Mouse (Mus musculus): ENCODE measurements around the gene Fam205a1. TPM values are rescaled to one million over a fixed set of nuclear protein-coding genes. Genes with fewer than 3 reads are reported as not detected.

Fam205a1 gene
- 0.03 and 0.07 TPM in 2 replicates for polyA plus RNA-seq (2021; fragmentation: Nextera tagmentation)
- long read RNA-seq, experiment 1: 0 reads
- long read RNA-seq, experiment 2: 0 reads

DNA sequence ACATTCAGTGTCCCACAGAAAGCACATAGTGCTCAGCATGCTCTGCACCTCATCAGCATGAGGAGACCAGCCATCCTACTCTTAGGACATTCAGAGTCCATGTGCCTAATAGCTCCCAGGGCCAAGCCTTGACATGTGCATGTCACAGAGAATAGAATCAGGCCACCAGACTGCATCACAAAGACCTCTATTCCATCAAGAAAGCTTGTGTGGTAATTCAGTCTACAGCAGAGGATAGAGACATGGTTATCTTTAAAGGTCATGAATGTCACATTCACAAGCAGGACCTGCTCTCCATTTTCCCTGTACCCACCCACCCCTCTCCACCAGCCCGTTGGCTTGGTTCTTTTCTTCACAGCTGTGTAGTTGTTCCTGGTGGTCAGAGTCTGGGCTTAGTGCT lies at the start of gene Fam205a1:
Gene Fam205a1 (minus strand): TSS at position 101 of the 400 bp plus-strand sequence.

DNA sequence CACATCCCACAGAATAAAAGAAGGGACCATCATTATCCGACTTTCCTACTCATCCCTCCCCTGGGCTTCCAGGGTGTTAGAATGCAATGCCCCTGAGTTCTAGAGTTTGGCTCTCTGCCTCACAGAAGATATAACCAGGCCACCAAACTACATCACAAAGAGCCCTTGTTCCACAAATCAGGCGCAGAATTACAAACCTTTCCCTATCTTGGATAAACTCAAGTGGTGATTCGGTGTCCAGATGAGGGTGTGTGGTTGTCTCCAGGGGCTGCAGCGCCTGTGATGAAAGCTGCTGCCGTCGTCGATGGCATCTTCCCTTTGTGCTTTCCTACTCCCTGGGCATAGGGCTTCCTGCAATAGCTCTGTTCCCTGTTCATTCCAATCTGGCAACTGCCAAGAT lies 20.4 kb upstream of the Fam205a1 start, which contains the start of gene Fam205c:
Gene Fam205c (minus strand): TSS at position 101 of the 400 bp plus-strand sequence.

GRCm38 (mm10) chr4:42856671-42857070 lies 3.0 kb upstream of the Fam205a1 start, which contains the start of gene Gm12394:
TSS of gene Gm12394 (minus strand) at chr4:42856771.

Other genes with a start within 250 kb of the Fam205a1 start
- not detected in 2 replicates for gene Gm10591, start 241.7 kb downstream of the Fam205a1 start, polyA plus RNA-seq (2021; fragmentation: Nextera tagmentation)
- gene Gm2564, start 224.2 kb downstream of the Fam205a1 start, polyA plus RNA-seq (2021; fragmentation: Nextera tagmentation): 1.4 and 4.2 TPM in 2 replicates
- 6.7 TPM in 1 of 2 replicates, not detected in the other for gene Ccl27b, start 198.6 kb downstream of the Fam205a1 start, polyA plus RNA-seq (2021; fragmentation: Nextera tagmentation)
- gene Il11ra2, start 192.0 kb downstream of the Fam205a1 start, polyA plus RNA-seq (2021; fragmentation: Nextera tagmentation): 0.28 and 0.69 TPM in 2 replicates
- gene 4930578G10Rik, start 118.3 kb downstream of the Fam205a1 start, polyA plus RNA-seq (2021; fragmentation: Nextera tagmentation): 0.29 and 0.47 TPM in 2 replicates
- 1.1 and 3.8 TPM in 2 replicates for gene Ccl19, start 97.3 kb downstream of the Fam205a1 start, polyA plus RNA-seq (2021; fragmentation: Nextera tagmentation)
- gene Ccl21a, start 79.9 kb downstream of the Fam205a1 start, polyA plus RNA-seq (2021; fragmentation: Nextera tagmentation): 0.49 and 0.51 TPM in 2 replicates
- gene Gm12394, start 2.9 kb upstream of the Fam205a1 start, polyA plus RNA-seq (2021; fragmentation: Nextera tagmentation): 0.80 and 3.1 TPM in 2 replicates
- gene Fam205c, start 20.3 kb upstream of the Fam205a1 start, polyA plus RNA-seq (2021; fragmentation: Nextera tagmentation): 3.2 and 7.8 TPM in 2 replicates
- 72.3 and 79.6 TPM in 2 replicates for gene Phf24, start 62.8 kb upstream of the Fam205a1 start, polyA plus RNA-seq (2021; fragmentation: Nextera tagmentation)
- 30.2 and 37.0 TPM in 2 replicates for gene Dnajb5, start 95.9 kb upstream of the Fam205a1 start, polyA plus RNA-seq (2021; fragmentation: Nextera tagmentation)
- gene 1700022I11Rik, start 115.7 kb upstream of the Fam205a1 start, polyA plus RNA-seq (2021; fragmentation: Nextera tagmentation): 0.20 and 0.23 TPM in 2 replicates
- gene Vcp, start 146.6 kb upstream of the Fam205a1 start, polyA plus RNA-seq (2021; fragmentation: Nextera tagmentation): 149 and 171 TPM in 2 replicates
- gene Fancg, start 156.6 kb upstream of the Fam205a1 start, polyA plus RNA-seq (2021; fragmentation: Nextera tagmentation): 3.9 and 5.4 TPM in 2 replicates
- gene Pigo, start 171.9 kb upstream of the Fam205a1 start, polyA plus RNA-seq (2021; fragmentation: Nextera tagmentation): 9.5 and 12.2 TPM in 2 replicates
- gene Stoml2, start 177.8 kb upstream of the Fam205a1 start, polyA plus RNA-seq (2021; fragmentation: Nextera tagmentation): 193 and 209 TPM in 2 replicates
- 6.6 and 8.5 TPM in 2 replicates for gene Fam214b, start 192.3 kb upstream of the Fam205a1 start, polyA plus RNA-seq (2021; fragmentation: Nextera tagmentation)
- gene Unc13b, start 205.1 kb upstream of the Fam205a1 start, polyA plus RNA-seq (2021; fragmentation: Nextera tagmentation): 3.8 and 4.9 TPM in 2 replicates